Mouse (Mus musculus): Measurements from ENCODE around the gene Cfap97d1.

Cfap97d1 gene

GRCm38 (mm10) chr11:102035456-102035960 lies 51.4 kb downstream of the Cfap97d1 start:
- no peak for DNase-seq (ENCODE audit: low spot score in 2 of 2)

DNA sequence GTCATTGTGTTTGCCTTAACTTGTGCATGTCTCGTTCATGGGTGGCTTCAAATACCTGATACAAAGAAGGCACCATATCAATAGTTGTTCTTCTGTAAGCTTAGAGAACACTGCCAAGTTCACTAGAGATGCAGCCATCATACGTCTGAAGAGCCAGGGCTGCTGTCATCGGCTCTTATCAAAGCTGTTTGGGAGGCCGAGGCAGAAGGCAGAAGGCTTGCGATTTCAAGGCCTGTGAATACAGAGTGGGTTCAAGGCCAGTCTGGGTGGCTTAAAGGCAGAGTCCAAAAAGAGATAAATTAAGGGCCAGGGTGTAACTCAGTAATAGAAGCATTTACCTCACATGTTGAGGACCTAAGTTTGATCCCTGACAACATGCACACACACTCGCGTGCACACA lies 52.3 kb downstream of the Cfap97d1 start:
- DNase-seq (ENCODE audit: low spot score in 2 of 2): no peak

DNA sequence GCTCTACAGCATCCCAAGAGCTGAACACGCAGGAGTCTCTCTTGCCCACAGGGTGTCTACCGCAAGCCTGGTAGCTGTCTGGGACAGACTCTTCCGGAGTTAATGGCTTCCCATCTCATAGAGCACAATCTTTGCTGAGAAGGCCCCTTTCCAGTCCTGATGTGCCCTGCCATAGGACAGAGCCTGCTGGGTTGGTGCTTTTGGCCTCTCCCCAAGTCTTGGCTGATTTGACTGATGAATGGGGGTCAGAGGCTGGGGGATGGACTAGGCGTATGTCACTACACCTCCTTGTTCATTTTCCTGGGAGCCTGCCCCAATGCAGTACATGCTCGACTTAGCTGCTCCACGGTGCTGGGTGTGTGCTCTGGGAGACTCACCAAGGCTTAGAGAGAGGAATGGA lies 53.7 kb downstream of the Cfap97d1 start:
- DNase-seq (ENCODE audit: low spot score in 2 of 2): no peak

DNA sequence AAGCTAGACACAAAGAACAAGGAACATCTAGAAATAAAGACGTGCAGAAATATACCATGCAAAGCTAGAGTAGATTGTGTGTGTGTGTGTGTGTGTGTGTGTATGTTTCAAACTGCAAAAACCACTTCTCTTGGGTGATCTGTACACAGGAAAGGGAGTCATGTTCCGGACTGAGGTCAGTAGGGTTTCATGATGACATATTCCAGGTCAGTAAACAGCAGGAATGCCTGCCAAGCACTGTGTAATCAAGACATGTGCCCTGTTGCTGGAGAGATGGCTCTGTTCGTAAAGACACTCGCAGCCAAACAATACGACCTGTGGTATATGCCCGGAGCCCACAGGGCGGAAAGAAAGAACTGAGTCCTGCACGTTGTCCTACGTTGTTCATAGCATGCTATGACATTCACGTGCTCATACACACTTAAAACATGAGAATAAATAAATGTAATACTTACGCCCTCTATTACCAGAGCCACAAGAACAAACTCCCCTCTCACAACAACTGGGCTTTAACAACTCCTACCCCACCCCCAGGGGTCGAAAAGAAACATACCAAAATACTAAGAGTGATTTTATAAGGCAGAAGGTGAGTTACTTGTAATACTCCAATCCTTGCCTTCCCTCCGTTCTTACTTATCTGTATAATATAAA lies 55.5 kb downstream of the Cfap97d1 start:
- no peak for DNase-seq (ENCODE audit: low spot score in 2 of 2)

DNA sequence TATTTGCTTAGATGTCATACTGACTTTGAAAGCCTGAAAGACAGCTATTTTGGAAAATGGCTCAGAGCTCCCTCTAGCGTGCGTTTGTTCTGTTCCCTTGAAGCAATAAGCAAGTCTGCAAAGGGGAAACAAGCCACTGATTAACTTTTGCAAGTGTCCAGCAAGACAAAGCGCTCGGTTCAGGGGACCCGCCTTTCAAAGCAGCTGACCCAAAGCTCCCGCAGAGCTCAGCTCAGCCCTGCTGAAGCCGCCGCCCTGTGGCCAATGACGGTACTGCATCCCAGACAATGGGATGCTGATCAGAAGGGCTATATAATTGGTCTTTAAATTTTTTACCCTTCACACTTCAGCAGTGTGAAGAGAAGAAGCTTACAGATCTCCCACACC lies 56.1 kb downstream of the Cfap97d1 start:
- DNase-seq (ENCODE audit: low spot score in 2 of 2): peak; percentile 66 to 68

- DNase-seq (ENCODE audit: low spot score in 2 of 2): no peak
These were observed 56.6 kb downstream of the Cfap97d1 start for GRCm38 (mm10) chr11:102040646-102041045.

DNA sequence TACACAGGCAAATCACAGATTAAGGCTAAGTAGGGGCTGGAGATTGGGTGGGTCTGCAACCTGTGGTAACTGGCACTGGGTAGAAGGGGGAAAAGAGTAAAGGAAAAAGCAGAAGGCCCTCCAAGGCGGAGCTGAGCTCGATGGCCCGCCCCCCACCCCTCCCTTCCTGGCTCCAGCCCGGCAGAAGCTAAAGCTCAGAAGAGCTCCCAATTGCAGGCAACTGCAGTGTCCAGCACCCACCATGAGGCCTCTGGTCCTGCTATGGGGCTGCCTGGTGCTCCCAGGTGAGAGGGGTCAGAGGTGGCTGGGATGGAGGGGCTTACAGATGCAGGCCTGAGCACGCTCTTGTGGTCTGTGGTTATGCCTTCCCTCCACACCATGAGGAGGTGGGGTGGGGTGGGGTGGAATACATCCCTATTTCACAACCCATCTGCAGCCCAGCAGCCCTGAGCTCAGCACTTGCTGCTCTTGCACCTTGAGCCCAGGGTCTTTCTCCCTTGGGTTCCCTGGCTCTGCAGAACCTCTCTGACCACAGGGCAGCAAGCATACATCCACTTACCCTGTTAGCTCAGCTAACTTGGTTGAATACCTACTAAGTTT lies 57.4 kb downstream of the Cfap97d1 start, which contains the start of gene Cd300lg:
Gene Cd300lg (plus strand): TSS at position 160 of the 600 bp plus-strand sequence.
- DNase-seq (ENCODE audit: low spot score in 2 of 2): no peak
